Mouse (Mus musculus): ENCODE results near the gene Nrg4. TPM values are rescaled to one million over a fixed set of nuclear protein-coding genes. Genes with fewer than 3 reads are reported as not detected.

Nrg4 gene
- polyA plus RNA-seq, 2 experiments: 0.39 to 1.1 TPM

- Histone ChIP-seq H3K9me3 (ENCODE audit: control insufficient read depth, low read length) (no peaks in the 10 kb centered on the region), H3K4me2 (ENCODE audit: low read depth) (no peak overlapping the region), H3K27ac (no peak overlapping the region), H3K27me3 (ENCODE audit: control insufficient read depth, insufficient read depth, low read length) (no peaks in the 10 kb centered on the region), H3K4me1 (replicated peaks; ENCODE audit: control insufficient read depth in 2 of 2, insufficient read depth in 2 of 2, low read length in 1 of 2) (no peaks in the 10 kb centered on the region), H3K36me3 (replicated peaks; ENCODE audit: control insufficient read depth, insufficient read depth, low read depth) (no peaks in the 10 kb centered on the region), H3K9ac (replicated peaks) (no peak overlapping the region), H3K4me3 (ENCODE audit: insufficient read depth in 1 of 2, low read depth in 2 of 2, low read length in 2 of 2) (no peak overlapping the region)
- TF ChIP-seq EP300 (IDR thresholded peaks at IDR 0.05; ENCODE audit: low read depth) (no peak), CTCF (IDR thresholded peaks at IDR 0.05; ENCODE audit: low read depth) (no peak)
- DNase-seq (ENCODE audit: low read depth in 3 of 3, low spot score in 3 of 3): no peak
- ATAC-seq (ENCODE audit: insufficient read depth): no peak
- 44% methylated on average over 3 of the region's 3 CpGs for WGBS (ENCODE audit: insufficient replicate concordance)
Observed at GRCm38 (mm10) chr9:55348664-55349063, 22.0 kb upstream of the Nrg4 start.

- ATAC-seq (ENCODE audit: insufficient read depth): no peak
- H3K4me2 ChIP-seq (ENCODE audit: low read depth): no peak overlapping the region
- DNase-seq (ENCODE audit: low read depth in 3 of 3, low spot score in 3 of 3): no peak
- H3K9me3 ChIP-seq (ENCODE audit: control insufficient read depth, low read length): no peaks in the 10 kb centered on the region
- H3K9ac ChIP-seq (replicated peaks): no peak overlapping the region
- H3K27ac ChIP-seq: no peak overlapping the region
- no peaks in the 10 kb centered on the region for H3K27me3 ChIP-seq (ENCODE audit: control insufficient read depth, insufficient read depth, low read length)
- no peak overlapping the region for H3K4me3 ChIP-seq (ENCODE audit: insufficient read depth in 1 of 2, low read depth in 2 of 2, low read length in 2 of 2)
- TF ChIP-seq EP300 (IDR thresholded peaks at IDR 0.05; ENCODE audit: low read depth) (no peak), CTCF (IDR thresholded peaks at IDR 0.05; ENCODE audit: low read depth) (no peak)
- H3K36me3 ChIP-seq (replicated peaks; ENCODE audit: control insufficient read depth, insufficient read depth, low read depth): no peaks in the 10 kb centered on the region
- WGBS (ENCODE audit: insufficient replicate concordance): 71% methylated on average over 7 of the region's 7 CpGs
- no peaks in the 10 kb centered on the region for H3K4me1 ChIP-seq (replicated peaks; ENCODE audit: control insufficient read depth in 2 of 2, insufficient read depth in 2 of 2, low read length in 1 of 2)
Observed at GRCm38 (mm10) chr9:55345332-55345731, 18.7 kb upstream of the Nrg4 start.

- Histone ChIP-seq H3K4me2 (ENCODE audit: low read depth) (no peak overlapping the region), H3K4me1 (replicated peaks; ENCODE audit: control insufficient read depth in 2 of 2, insufficient read depth in 2 of 2, low read length in 1 of 2) (no peaks in the 10 kb centered on the region), H3K27ac (no peak overlapping the region), H3K9me3 (ENCODE audit: control insufficient read depth, low read length) (no peaks in the 10 kb centered on the region), H3K27me3 (ENCODE audit: control insufficient read depth, insufficient read depth, low read length) (no peaks in the 10 kb centered on the region), H3K9ac (replicated peaks) (no peak overlapping the region), H3K36me3 (replicated peaks; ENCODE audit: control insufficient read depth, insufficient read depth, low read depth) (no peaks in the 10 kb centered on the region), H3K4me3 (ENCODE audit: insufficient read depth in 1 of 2, low read depth in 2 of 2, low read length in 2 of 2) (no peak overlapping the region)
- DNase-seq (ENCODE audit: low read depth in 3 of 3, low spot score in 3 of 3) (no peak), ATAC-seq (ENCODE audit: insufficient read depth) (no peak)
- 50% methylated on average over 7 of the region's 7 CpGs for WGBS (ENCODE audit: insufficient replicate concordance)
- TF ChIP-seq EP300 (IDR thresholded peaks at IDR 0.05; ENCODE audit: low read depth): no peak
- no peak for TF ChIP-seq CTCF (IDR thresholded peaks at IDR 0.05; ENCODE audit: low read depth)
Observed at GRCm38 (mm10) chr9:55344165-55344564, 17.5 kb upstream of the Nrg4 start.

- no peak for TF ChIP-seq CTCF (IDR thresholded peaks at IDR 0.05; ENCODE audit: low read depth)
- TF ChIP-seq EP300 (IDR thresholded peaks at IDR 0.05; ENCODE audit: low read depth): no peak
- no peaks in the 10 kb centered on the region for H3K36me3 ChIP-seq (replicated peaks; ENCODE audit: control insufficient read depth, insufficient read depth, low read depth)
- no peak for DNase-seq (ENCODE audit: low read depth in 3 of 3, low spot score in 3 of 3)
- H3K27me3 ChIP-seq (ENCODE audit: control insufficient read depth, insufficient read depth, low read length): peaks cover 29% of the 10 kb centered on the region
- no peaks in the 10 kb centered on the region for H3K4me1 ChIP-seq (replicated peaks; ENCODE audit: control insufficient read depth in 2 of 2, insufficient read depth in 2 of 2, low read length in 1 of 2)
- H3K27ac ChIP-seq: no peak overlapping the region
- H3K4me2 ChIP-seq (ENCODE audit: low read depth): no peak overlapping the region
- no peak overlapping the region for H3K9ac ChIP-seq (replicated peaks)
- WGBS (ENCODE audit: insufficient replicate concordance): 27% methylated on average over 7 of the region's 7 CpGs
- no peaks in the 10 kb centered on the region for H3K9me3 ChIP-seq (ENCODE audit: control insufficient read depth, low read length)
- no peak for ATAC-seq (ENCODE audit: insufficient read depth)
- no peak overlapping the region for H3K4me3 ChIP-seq (ENCODE audit: insufficient read depth in 1 of 2, low read depth in 2 of 2, low read length in 2 of 2)
Observed at GRCm38 (mm10) chr9:55332949-55333348, 6.3 kb upstream of the Nrg4 start.

GRCm38 (mm10) chr9:55332476-55332875, 5.8 kb upstream of the Nrg4 start:
- ATAC-seq (ENCODE audit: insufficient read depth): no peak
- no peaks in the 10 kb centered on the region for H3K36me3 ChIP-seq (replicated peaks; ENCODE audit: control insufficient read depth, insufficient read depth, low read depth)
- no peak overlapping the region for H3K27ac ChIP-seq
- no peak overlapping the region for H3K4me2 ChIP-seq (ENCODE audit: low read depth)
- DNase-seq (ENCODE audit: low read depth in 3 of 3, low spot score in 3 of 3): no peak
- H3K4me1 ChIP-seq (replicated peaks; ENCODE audit: control insufficient read depth in 2 of 2, insufficient read depth in 2 of 2, low read length in 1 of 2): no peaks in the 10 kb centered on the region
- no peaks in the 10 kb centered on the region for H3K9me3 ChIP-seq (ENCODE audit: control insufficient read depth, low read length)
- no peak overlapping the region for H3K4me3 ChIP-seq (ENCODE audit: insufficient read depth in 1 of 2, low read depth in 2 of 2, low read length in 2 of 2)
- no peak overlapping the region for H3K9ac ChIP-seq (replicated peaks)
- WGBS (ENCODE audit: insufficient replicate concordance): 27% methylated on average over 5 of the region's 5 CpGs
- no peak for TF ChIP-seq EP300 (IDR thresholded peaks at IDR 0.05; ENCODE audit: low read depth)
- no peak for TF ChIP-seq CTCF (IDR thresholded peaks at IDR 0.05; ENCODE audit: low read depth)
- peaks cover 34% of the 10 kb centered on the region for H3K27me3 ChIP-seq (ENCODE audit: control insufficient read depth, insufficient read depth, low read length)

Measured in liver, embryonic 14.5 days (tissue).